Mouse (Mus musculus): ENCODE measurements at regions not wholly inside any gene's neighbourhood (a gene's known extent, or its start where the extent isn't known, plus 50 kb on each side); places are given as distances from the start of the nearest gene placed in this dataset.

GRCm38 (mm10) chr11:6905630-6906029 lies 68.2 kb upstream of the Gm11983 start:
- no peak for TF ChIP-seq POLR2A (IDR thresholded peaks at IDR 0.05; ENCODE audit: insufficient read depth, low read length)
- no peak for TF ChIP-seq CTCF (IDR thresholded peaks at IDR 0.05; ENCODE audit: low read depth, low read length)
- TF ChIP-seq EP300 (IDR thresholded peaks at IDR 0.05; ENCODE audit: insufficient read depth, low read depth, low read length), result no peak

All from ES-Bruce4 (cell line).